In the genomic region with DNA sequence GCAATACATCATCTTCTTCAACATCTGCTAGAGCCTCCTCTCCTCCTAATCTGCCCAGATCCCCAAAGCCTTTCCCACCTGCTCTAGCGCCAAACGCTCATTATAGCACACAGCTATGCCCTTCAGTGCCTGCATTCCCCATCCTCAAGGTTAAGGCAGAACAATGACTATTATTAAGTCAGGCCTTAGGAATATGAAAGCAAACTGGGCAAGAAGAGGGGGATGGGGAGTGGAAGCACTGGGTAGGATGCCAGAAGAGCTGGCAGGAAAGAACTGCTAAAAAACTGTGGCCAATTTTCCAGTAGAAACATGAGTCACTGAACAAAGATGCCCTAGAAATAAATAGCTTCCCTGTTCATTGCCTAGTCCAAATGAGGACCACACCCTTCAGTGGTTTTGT, we compare ENCODE assay signal across 10 mouse cellular contexts.
DNase-seq lines count a peak whose midpoint lies in the region; ATAC-seq and TF ChIP-seq lines count a peak whose summit lies in the region.
"Had no signal": no experiment of that assay in that cellular context is flagged by ENCODE, and none has a peak within 500 bp of the region (broad histone marks: within the 10 kb centered on the region; RNA-seq: fewer than 3 reads in every experiment).

No protein-coding gene starts in this region.

- peak; percentile 20; the same call in 1 of the 2 replicates for ATAC-seq in cerebellum, adult (ENCODE audit: insufficient number of reproducible peaks, low FRiP score, low TSS enrichment)
- no peak for ATAC-seq in kidney, embryonic 14.5 days (ENCODE audit: low FRiP score, low TSS enrichment)
- no peak for ATAC-seq in erythroid progenitor cell, adult 5-6 weeks (replicated peaks; ENCODE audit: low FRiP score, poor library complexity, severe bottlenecking)

- H3K27ac ChIP-seq in kidney, adult 2 months (ENCODE audit: insufficient read depth, low read depth, low read length), result no peak overlapping the region
- no peak overlapping the region for H3K27ac ChIP-seq in kidney, embryonic 14.5 days (ENCODE audit: low read depth, low read length)
- peak overlapping the region; percentile 64; the same call in 1 of the 2 replicates for H3K27ac ChIP-seq in cortical plate, adult 2 months (ENCODE audit: insufficient read depth, low read length)
- H3K27ac ChIP-seq: hindbrain, embryonic 13.5 days; lung, embryonic 15.5 days had no signal

- 70% methylated on average over 2 of the region's 2 CpGs for WGBS in kidney, adult 2 months
- 79% methylated on average over 2 of the region's 2 CpGs for WGBS in kidney, embryonic 14.5 days

- no peak overlapping the region for H3K9ac ChIP-seq in kidney, embryonic 14.5 days (ENCODE audit: low read depth, low read length)
- H3K9ac ChIP-seq: hindbrain, embryonic 13.5 days; lung, embryonic 15.5 days had no signal

- no peak for TF ChIP-seq CTCF in kidney, adult 2 months (conservative IDR thresholded peaks at IDR 0.05; ENCODE audit: insufficient read depth, insufficient read length, low read depth, low read length)
- TF ChIP-seq CTCF in cortical plate, adult 2 months (IDR thresholded peaks at IDR 0.05; ENCODE audit: extremely low read depth, insufficient read depth, low read length), result no peak

- TF ChIP-seq POLR2A in kidney, adult 2 months (IDR thresholded peaks at IDR 0.05; ENCODE audit: low read depth, low read length), result no peak
- no peak for TF ChIP-seq POLR2A in cortical plate, adult 2 months (IDR thresholded peaks at IDR 0.05; ENCODE audit: extremely low read depth, insufficient read depth, low read length)

- H3K4me3 ChIP-seq in kidney, adult 2 months (ENCODE audit: insufficient read depth, low read depth, low read length), result no peak overlapping the region
- no peak overlapping the region for H3K4me3 ChIP-seq in kidney, embryonic 14.5 days (ENCODE audit: low read length)
- H3K4me3 ChIP-seq in cortical plate, adult 2 months (ENCODE audit: insufficient read depth, low read length), result no peak overlapping the region
- H3K4me3 ChIP-seq: hindbrain, embryonic 13.5 days; lung, embryonic 15.5 days had no signal

- no peaks in the 10 kb centered on the region for H3K9me3 ChIP-seq in kidney, embryonic 14.5 days (ENCODE audit: control insufficient read depth, low read length)
- H3K9me3 ChIP-seq: hindbrain, embryonic 13.5 days; lung, embryonic 15.5 days had no signal

- H3K4me2 ChIP-seq in kidney, embryonic 14.5 days (replicated peaks; ENCODE audit: low read depth, low read length), result no peak overlapping the region
- H3K4me2 ChIP-seq: hindbrain, embryonic 13.5 days; lung, embryonic 15.5 days had no signal

- no peak for DNase-seq in cerebellum, adult 8-10 months
- peak; percentile 48 for DNase-seq in kidney, adult 2 months
- peak; percentile 10 to 31 for DNase-seq in layer of hippocampus, postnatal 14 days (ENCODE audit: low spot score in 2 of 2)
- no peak for DNase-seq in testis, postnatal 14 days (ENCODE audit: low spot score)

- no peaks in the 10 kb centered on the region for H3K36me3 ChIP-seq in kidney, adult 2 months (ENCODE audit: control insufficient read depth, insufficient read depth, low read length)
- H3K36me3 ChIP-seq in kidney, embryonic 14.5 days (ENCODE audit: control insufficient read depth, insufficient read depth, low read length), result no peaks in the 10 kb centered on the region
- H3K36me3 ChIP-seq: hindbrain, embryonic 13.5 days; lung, embryonic 15.5 days had no signal

- no peaks in the 10 kb centered on the region for H3K27me3 ChIP-seq in kidney, adult 2 months (replicated peaks; ENCODE audit: control insufficient read depth, insufficient read depth, low read length)
- H3K27me3 ChIP-seq in kidney, embryonic 14.5 days (ENCODE audit: control insufficient read depth, insufficient read depth, low read length), result no peaks in the 10 kb centered on the region
- H3K27me3 ChIP-seq: hindbrain, embryonic 13.5 days; lung, embryonic 15.5 days had no signal

- H3K4me1 ChIP-seq in kidney, adult 2 months (ENCODE audit: control insufficient read depth, insufficient read depth, low read length), result no peaks in the 10 kb centered on the region
- H3K4me1 ChIP-seq in kidney, embryonic 14.5 days (ENCODE audit: control insufficient read depth, insufficient read depth, low read length), result no peaks in the 10 kb centered on the region
- peaks cover 2% of the 10 kb centered on the region for H3K4me1 ChIP-seq in cortical plate, adult 2 months (ENCODE audit: control insufficient read depth, insufficient read depth, low read length)
- H3K4me1 ChIP-seq: hindbrain, embryonic 13.5 days; lung, embryonic 15.5 days had no signal

Comparison
In these comparisons a context has a peak if more than half of its experiments do, and no peak if none do; other contexts are left out.
1. DNase-seq: peak in kidney, adult 2 months (single experiment) and layer of hippocampus, postnatal 14 days (2 of 2); none in cerebellum, adult 8-10 months (single experiment) and testis, postnatal 14 days (single experiment).